Mouse (Mus musculus) layer of hippocampus, postnatal 14 days (tissue): ENCODE measurements around the gene Smpd4. TPM values are rescaled to one million over a fixed set of nuclear protein-coding genes. Genes with fewer than 3 reads are reported as not detected.
A peak's percentile ranks its signal among the peaks of the same experiment; 100 is the strongest.
"Not testable (repeated sequence)": the region's sequence is repeated elsewhere in the genome, so short reads cannot be mapped to it uniquely, and the experiment has no call there.

Source experiments
- DNase-seq, 2 experiments: peaks; one replicate each; pipeline ENCODE4 v3.0.0; 2021 to 2022; ENCODE audit warnings: low spot score in 2 of 2, mixed read lengths in 1 of 2
- long read RNA-seq, 2 experiments: library from polyadenylated mRNA; stranded (forward); transcript quantifications; one replicate each; pipeline ENCODE4 v2.0.0; 2021
- total RNA-seq, 2 experiments: library from RNA; stranded (reverse); gene quantifications; 2 replicates each; pipeline ENCODE4 v1.2.3; 2021

The Smpd4 gene
- total RNA-seq, result 10 to 100 TPM; 37.9 to 42.2 TPM
- long read RNA-seq, experiment 1, full-length matches to known transcripts, result 8 of 18 reads
- long read RNA-seq, experiment 1, partial matches to known transcripts, result 7 of 18 reads
- long read RNA-seq, experiment 1, other reads (novel, unspliced or antisense), result 3 of 18 reads
- long read RNA-seq, experiment 2, full-length matches to known transcripts, result 4 of 12 reads
- long read RNA-seq, experiment 2, partial matches to known transcripts, result 4 of 12 reads
- long read RNA-seq, experiment 2, other reads (novel, unspliced or antisense), result 4 of 12 reads

DNA sequence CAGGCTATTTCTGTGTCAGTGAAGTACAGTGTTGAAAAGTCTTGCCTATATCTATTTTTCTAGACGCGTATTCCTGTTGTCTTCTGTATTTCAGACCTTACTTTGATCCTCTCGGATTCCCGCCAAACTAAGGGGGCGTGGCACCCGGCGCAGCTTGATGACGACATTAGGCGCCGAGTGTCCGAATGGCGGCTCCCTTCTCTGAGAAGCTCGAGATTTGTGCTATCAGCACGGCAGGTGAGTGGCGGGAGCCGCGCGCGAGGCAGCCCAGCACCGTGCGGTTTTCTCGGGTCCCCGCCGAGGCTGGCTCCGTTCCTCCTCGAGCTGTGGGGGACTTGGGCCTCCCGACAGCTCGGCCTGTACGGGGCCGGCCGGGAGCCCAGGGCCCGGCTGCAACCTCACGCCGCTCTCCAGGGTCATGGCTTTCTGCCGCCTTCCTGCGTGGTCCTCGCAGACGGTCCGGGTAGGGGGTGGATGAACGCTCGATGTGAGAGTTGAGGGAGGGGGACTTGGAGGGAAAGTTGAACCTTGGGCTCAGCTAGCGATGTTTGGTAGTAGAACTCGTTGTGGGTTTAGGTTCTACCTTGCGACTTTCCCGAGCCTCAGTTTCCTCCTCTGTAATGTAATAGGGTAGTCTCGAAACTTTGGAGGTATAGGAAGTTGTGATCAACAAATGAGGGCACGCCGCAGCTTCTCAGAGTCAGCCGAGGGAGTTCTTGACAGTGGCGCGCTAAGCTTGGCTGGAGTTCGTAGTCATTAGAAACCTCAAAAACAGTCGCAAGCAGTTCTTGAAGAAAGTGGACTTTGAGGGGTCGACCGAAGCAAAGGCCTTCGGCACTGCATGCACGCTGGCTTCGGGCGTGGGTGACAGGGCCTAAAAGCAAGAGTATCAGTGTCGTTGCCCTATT lies at the start of gene Smpd4:
Gene Smpd4 (plus strand): TSS at position 157 of the 908 bp plus-strand sequence.
- DNase-seq, result peak; percentile 89 to 90

DNA sequence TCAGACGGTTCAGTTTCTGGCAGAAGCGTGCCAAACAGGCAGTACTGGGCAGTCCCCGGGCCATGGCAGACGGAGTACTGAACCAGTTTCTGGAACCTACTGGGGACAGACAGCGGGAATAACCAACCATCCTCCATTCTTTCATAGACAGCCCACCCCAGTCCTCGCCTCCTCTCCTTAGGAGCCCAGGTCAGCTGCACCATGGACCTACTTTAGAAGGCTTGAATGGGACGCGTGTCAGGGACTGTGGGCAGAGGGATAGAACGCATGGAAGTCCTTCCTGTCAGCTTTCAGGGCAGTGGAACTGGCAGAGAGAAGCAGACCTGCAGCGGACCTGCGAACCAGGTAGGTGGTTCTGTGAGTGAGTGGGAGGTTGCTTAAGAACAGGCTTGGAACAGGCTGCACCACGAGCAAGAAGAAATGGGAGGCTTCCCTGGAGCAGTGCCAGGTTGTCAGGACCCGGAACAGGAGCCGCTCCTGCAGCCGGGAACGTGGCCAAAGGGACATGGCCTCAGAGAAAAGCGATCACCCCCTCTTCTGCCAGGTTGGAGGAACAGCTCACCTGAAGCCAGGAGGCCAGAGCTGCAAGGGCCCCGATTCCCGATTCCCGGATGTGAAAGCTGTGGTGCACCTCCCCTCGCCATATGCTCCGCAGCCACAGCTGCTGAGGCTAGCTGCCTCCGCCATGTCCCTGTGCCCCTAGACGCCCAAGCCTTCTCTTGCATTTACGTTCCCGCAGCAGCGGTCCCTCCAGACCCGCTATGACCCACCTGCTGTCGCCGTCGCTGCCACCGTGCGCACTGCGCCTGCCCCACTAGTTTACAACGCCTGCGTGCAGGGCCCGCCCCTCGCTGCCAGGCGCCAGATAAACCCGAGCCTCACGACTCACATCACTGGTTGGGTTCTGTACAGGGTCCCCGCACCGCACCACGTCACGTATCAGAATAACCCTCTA lies 43.0 kb upstream of the Smpd4 start:
- DNase-seq, result peak; percentile 74 to 75

DNA sequence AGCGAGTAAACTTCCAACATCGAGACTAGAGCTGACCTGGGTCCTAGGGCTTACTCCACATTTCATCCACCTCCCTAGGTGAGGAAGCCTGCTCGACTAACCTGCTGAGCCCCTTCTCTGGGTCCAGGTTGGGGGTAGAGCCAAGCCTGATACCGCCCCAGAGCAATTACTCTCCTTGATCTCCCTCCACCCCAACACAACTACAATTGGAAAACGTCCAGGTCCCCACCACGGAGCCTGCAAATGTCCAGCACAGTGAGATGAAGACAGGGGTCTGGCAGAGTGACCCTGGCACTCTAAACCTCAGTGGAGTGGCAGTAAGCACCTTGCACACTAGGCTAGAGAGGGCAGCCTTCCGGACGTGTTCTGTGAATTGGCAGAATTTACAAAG lies 42.3 kb upstream of the Smpd4 start:
- no peak for DNase-seq

DNA sequence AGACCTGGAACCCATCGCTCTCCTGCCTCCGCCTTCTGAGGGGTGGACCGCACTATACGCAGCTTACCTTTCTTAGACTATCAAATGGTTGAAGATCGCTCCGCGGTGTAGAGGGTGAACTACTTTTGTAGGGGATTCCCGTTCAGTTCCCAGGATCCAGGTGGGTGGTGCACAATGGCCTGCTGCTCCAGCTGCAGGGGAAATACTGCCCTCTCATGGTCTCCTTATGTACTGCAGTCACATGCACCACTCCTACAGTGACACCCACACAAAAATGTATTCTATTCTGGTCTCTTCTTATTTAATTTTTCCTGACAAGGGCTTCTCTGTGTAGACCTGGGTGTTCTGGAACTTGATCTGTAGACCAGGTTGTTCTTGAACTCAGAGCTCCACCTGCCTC lies 36.1 kb upstream of the Smpd4 start, which contains the start of gene Slc7a4:
Gene Slc7a4 (minus strand): TSS at position 151 of the 400 bp plus-strand sequence.
- DNase-seq, result no peak

DNA sequence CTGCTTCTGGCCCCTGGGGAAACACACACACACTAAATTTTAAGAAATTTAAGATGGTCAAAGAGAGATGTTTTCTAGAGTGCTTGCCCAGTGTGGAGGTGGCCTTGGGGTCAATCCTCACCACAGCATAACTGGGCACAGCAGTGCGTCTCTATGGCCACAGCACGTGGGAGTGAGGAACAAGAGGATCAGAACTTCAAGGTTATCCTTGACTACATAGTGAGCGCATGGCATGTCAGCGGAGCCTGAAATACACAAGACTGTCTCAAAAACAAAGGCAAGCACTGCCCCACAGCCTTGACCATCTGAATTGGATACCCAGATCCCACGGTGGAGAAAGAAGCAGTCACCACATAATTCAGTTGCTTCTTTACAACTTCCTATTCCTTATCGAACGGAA lies 34.6 kb upstream of the Smpd4 start:
- DNase-seq, result no peak

DNA sequence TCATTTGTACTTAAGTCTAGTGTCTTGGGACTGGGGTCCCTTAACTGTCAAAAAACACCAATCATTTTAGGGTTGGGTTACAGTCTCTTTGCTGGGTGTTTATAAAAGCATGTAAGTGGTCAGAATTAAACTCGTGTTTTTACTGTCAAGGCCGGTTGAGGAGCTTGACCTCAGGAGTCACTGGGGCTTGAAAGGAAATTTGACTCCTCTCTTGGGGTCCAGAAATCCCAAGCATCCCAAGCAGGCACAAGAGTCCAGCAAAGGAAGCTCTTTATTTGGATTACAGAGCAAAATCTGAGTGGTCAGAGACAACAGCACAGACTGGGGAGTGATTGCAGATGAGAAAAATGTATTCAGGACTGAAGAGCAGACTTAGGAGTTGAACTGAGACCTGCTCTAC lies 28.4 kb upstream of the Smpd4 start:
- DNase-seq, result no peak

DNA sequence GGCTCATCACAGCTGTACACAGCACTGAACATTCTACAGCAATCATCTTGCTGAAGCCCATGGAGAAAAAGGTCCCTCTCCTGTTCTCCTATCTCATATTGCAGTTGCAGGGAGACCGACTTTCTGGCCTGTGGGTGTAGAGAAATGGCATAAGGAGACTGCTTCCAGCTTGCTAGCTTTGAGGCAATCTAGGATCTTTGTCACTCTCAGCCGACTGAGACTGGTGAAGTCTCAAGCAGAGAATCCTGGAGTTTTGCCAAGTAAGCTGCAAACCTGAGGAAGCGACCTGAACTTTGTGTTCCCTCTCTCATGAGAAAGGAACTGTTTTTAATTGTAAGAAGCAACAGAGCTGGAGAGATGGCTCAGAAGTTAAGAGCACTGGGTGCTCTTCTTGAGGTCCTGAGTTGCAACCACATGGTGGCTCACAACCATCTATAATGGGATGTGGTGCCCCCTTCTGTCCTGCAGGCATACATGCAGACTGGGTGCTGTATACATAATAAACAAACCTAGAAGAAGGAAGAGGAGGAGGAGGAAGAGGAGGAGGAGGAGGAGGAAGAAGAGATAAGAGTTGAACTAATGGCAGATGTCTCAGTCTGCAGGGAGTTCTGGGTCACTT lies 18.1 kb upstream of the Smpd4 start:
- DNase-seq, result no peak

DNA sequence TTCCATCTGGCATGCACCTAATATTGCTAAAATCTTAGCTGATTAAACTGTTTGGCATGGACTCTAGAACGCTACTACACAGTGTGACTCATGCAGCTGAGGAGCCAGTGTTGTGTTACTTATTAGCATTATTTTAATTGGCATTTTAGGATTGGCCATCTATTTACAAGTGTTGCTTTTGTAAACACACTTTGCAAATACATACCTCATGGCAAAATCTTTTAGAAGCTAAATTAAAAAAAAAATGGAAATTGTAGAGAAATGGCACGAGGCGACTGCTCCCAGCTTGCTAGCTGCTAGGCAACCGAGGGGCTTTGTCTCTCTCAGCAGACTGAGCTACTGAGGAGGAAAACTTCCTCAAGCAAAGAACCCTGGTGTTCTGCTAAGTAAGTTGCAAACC lies 14.2 kb upstream of the Smpd4 start:
- no peak for DNase-seq

DNA sequence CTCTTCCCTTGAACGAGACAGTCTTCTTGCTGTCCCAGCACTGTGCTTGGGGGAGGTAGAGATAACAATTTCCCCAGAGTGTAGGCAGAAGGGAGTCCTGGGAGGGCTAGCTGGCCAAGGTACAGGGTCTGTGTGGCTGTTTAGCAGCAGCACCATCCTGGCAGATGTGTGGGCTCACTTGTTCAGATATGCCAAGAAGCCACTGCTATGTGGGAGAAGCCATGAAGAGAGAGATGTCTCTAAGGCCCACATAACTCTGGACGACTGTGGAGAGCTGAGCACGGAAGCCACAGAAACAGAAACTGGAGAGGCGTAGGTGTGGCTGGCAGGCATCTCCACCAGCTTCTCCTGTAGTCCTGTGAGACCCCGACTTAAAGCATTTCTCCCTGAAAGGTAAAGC lies 13.5 kb upstream of the Smpd4 start:
- no peak for DNase-seq

DNA sequence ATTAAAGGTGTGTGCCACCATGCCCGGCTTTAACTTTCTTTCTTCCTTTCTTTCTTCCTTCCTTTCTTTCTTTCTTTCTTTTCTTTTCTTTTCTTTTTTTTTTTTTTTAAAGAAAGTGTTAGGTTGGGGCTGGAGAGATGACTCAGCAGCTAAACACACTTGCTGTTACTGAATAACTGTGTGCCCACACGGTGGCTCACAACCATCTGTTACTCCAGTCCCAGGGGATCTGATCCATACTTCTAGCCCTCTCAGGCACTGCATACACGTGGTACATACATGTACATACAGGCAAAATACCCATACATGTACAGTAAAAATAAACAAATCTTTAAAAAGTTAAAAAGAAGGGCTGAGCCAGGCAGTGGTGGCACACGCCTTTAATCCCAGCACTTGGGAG lies 7.8 kb upstream of the Smpd4 start:
- DNase-seq, result no peak

DNA sequence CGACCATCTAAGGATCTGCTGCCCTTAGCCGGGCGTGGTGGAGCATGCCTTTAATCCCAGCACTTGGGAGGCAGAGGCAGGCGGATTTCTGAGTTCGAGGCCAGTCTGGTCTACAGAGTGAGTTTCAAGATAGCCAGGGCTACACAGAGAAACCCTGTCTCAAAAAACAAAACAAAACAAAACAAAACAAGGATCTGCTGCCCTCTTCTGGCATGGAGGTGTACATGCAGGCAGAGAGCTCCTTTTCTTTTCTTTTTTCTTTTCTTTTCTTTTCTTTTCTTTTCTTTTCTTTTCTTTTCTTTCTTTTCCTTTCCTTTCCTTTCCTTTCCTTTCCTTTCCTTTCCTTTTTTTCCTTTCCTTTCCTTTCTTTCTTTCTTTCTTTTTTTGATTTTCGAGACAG lies 4.4 kb upstream of the Smpd4 start:
- not testable (repeated sequence) for DNase-seq

DNA sequence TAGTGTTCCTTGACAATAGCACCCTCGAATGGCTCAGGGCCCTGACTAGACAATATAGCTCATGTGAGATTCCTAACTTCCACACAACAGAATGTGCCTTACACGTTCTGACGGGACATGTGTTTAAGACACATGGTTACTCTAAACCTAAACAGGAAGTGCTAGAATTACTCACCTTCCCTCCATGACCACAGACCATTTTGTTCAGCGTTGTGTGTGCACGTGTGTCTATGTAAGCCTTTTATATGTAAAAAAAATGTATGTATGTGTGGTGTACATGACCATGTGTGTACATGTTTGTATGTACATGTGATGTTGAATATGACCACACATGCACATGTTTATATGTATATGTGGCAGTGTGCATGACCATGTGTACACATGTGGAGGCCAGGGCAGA lies 2.9 kb upstream of the Smpd4 start:
- no peak for DNase-seq

DNA sequence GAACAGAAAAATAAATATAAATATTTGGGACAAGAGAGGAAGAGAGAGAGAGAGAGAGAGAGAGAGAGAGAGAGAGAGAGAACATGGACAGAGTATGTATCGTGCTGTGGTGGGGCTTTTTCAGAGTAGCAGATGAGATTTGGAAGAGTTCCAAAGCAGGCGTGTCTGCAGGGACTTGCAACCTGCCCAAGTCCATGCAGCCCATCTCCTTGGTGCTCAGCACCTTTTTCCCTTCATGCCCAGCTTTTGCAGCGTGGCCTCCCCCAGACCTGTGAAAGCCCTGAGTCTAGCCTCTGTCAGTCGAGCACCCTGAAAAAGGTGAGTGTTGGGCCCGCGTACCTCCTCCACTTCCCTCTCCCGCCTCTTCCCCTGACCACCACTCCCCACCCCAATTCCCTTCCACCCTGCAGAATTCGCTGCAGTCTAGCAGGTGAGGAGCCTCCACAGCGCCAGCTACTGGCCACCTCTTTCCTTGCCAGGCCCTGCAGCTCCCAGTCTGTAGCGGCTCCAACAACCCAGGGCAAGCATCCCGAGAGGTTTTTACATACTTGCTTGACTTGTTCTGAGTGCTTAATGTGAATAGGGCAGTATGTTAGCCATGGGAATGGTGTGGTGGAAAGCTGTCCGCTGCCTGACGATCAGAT lies 1.1 kb upstream of the Smpd4 start:
- peak in 1 of 2 experiments; percentile 27 for DNase-seq

DNA sequence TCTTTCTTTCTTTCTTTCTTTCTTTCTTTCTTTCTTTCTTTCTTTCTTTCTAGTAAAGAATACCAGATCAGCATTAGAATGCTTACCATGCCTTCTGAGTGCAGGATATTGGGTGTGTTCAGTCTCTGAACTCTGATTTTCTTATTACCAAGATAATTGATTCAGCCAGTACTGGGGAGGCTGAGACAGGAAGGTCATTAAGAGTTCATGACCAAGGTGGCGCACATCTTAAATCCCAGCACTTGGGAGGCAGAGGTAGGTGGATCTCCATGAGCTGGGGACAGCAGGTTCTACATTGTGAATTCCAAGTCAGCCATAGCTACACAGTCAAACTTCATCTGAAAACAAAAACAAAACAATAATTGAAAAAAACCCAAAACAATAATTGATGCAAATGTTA lies 2.8 kb downstream of the Smpd4 start:
- no peak for DNase-seq

DNA sequence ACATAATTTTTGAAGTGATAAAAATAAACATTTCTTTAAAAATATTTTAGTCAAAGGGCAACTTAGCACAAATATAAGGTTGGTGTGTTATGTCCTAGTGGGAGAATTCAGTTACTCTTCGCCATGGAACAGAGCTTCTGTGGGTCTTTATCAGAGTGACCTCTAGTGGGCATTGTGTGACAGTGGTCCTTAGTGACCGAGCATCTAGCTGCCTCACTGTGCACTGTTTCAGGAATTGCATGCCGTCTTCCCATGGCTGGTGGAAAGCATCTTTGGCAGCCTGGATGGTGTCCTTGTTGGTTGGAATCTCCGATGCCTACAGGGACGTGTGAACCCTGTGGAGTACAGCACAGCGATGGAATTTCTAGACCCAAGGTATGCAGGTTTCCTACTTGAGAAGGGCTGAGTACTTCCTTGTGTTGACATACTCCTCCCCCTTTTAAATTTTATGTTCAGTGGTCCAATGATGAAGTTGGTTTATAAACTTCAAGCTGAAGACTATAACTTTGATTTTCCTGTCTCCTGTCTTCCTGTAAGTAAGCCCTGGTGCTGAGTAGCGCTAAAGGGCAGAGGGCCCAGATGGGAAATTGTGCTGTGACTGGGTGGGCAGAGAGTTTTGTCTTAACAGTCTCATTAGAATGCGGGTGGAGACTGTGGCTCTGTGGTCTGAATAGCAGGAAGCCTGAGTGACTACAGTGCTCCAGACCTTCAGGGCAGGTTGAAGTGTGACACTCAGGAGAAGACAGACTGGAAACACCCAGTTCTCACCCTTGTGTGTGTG lies 6.5 kb downstream of the Smpd4 start:
- no peak for DNase-seq

DNA sequence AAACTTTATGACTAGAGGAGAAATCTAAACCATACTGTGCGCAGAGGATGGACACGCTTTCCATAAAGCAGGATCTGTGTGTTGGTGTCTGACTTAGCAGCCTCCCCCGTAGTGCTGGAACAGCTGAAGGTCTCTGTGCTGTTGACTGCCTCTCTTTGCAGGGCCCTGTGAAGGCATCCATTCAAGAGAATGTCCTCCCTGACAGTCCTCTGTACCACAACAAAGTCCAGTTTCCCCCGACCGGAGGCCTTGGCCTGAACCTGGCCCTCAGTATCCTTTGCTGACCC lies 7.1 kb downstream of the Smpd4 start:
- no peak for DNase-seq

DNA sequence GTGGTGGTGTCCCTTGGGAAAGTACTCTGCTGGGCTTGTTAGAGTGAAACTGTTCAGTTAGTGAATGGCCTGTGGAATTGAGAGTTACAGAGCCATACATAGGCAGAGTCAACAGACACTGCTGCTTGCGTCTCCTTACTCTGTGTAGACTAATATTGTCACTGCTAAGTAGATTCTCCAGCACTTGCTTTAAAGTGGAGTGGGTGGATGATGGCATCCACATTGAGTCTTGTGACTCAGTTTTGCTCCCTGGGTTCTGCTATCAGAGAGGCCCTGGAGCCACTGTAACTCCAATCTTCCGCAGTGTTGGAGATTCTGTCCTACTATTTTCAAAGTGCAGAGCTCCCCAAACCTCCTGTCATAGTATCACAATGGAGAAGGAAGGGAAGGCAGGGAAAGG lies 13.4 kb downstream of the Smpd4 start:
- DNase-seq, result no peak

DNA sequence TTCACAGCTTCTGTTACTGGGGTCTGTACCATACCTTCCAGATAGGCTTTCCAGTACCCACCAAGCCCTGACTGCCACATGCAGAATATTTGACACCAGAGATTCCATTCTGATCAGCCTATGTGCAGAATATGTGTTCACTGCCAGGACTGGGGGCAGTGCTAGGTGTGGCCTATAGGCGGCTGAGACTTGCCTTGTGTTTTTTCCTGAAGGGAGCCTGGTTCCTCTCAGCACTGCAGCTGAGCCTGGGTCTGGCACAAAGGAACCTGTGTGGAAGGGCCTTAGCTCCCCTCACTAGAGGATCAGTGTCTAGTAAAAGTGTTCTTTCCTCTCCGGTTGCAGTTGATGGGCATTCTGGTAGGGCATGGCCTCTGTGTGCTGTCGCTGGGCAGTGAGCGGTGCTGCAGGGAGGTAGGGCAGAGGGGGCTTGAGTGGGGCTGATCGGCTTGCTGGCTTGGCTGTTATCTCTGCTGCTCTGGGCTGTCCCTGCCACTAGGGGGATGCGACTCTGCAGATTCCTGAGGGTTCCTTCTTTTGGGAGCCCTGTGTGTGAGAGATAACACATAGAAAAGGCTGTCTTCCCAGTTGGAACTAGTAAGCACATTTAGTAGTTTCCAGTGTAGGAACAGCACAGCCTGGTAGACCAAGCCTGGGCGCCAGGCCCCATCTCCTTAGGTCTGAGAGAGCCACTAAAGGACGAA lies 14.5 kb downstream of the Smpd4 start:
- DNase-seq, result no peak

DNA sequence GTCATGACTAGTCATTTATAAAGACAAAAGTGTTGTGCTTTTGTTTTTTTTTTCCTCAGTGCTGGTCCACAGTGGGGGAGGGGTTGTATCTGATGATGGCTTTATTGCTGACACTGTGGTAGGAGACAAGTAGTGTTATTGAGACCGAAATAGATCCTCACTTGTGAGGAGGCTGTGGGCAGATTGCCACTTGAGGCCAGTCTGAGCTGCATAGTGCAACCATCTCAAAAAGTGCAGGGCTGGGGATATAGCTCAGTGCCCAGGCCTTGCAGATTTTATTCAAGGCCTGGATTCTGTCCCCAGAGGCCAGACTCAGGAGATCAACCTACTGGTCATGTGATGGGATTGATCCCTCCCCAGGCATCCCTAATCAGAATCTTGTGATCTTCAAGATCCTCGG lies 17.8 kb downstream of the Smpd4 start:
- no peak for DNase-seq
